Mouse (Mus musculus) layer of hippocampus, postnatal 25 days (tissue): ENCODE measurements around the gene Trim34b. TPM values are rescaled to one million over a fixed set of nuclear protein-coding genes. Genes with fewer than 3 reads are reported as not detected.

ENCODE experiments used
- total RNA-seq, 2 experiments: library from RNA; stranded (reverse); gene quantifications; 2 replicates each; pipeline ENCODE4 v1.2.3; 2021

The Trim34b gene
- total RNA-seq, 2 experiments from 2014 or later, result 0.25 TPM; not detected in 1

Other genes starting within 250 kb of the Trim34b start
- gene Olfr645, start 244.0 kb upstream of the Trim34b start, total RNA-seq, result not detected
- gene Olfr646, start 224.6 kb upstream of the Trim34b start, total RNA-seq, result not detected
- not detected for gene Ubqln5, start 199.6 kb upstream of the Trim34b start, total RNA-seq
- gene Olfr643, start 192.1 kb upstream of the Trim34b start, total RNA-seq, result not detected
- gene Ubqln3, start 186.2 kb upstream of the Trim34b start, total RNA-seq, result not detected
- gene Ubqlnl, start 178.9 kb upstream of the Trim34b start, total RNA-seq, result not detected
- gene Olfm5, start 164.6 kb upstream of the Trim34b start, total RNA-seq, result not detected
- under 1 TPM; 0.10 to 0.23 TPM for gene Olfr648, start 146.1 kb upstream of the Trim34b start, total RNA-seq
- gene Olfr649, start 133.5 kb upstream of the Trim34b start, total RNA-seq, result not detected
- under 1 TPM; 0.30 to 0.59 TPM for gene Trim6, start 110.7 kb upstream of the Trim34b start, total RNA-seq
- under 1 TPM; 0.69 to 0.96 TPM for gene Trim34a, start 85.0 kb upstream of the Trim34b start, total RNA-seq
- under 1 TPM; 0.25 to 0.94 TPM for gene Trim5, start 41.4 kb upstream of the Trim34b start, total RNA-seq
- gene Trim12a, start 14.0 kb upstream of the Trim34b start, total RNA-seq, result 1 to 10 TPM; 1.9 to 3.2 TPM
- 1 to 10 TPM; 1.2 to 2.1 TPM for gene Trim12c, start 23.9 kb downstream of the Trim34b start, total RNA-seq
- gene Trim30b, start 40.4 kb downstream of the Trim34b start, total RNA-seq, result not detected
- gene Trim30c, start 71.4 kb downstream of the Trim34b start, total RNA-seq, result not detected
- gene Trim30a, start 135.7 kb downstream of the Trim34b start, total RNA-seq, result under 1 TPM; 0.42 to 0.86 TPM
- under 1 TPM; 0.49 to 0.61 TPM for gene Trim30d, start 178.4 kb downstream of the Trim34b start, total RNA-seq
- not detected for gene Olfr651, start 220.7 kb downstream of the Trim34b start, total RNA-seq
- not detected for gene Olfr652, start 231.4 kb downstream of the Trim34b start, total RNA-seq
- gene Olfr653, start 247.8 kb downstream of the Trim34b start, total RNA-seq, result not detected